Mouse (Mus musculus) olfactory bulb, adult 2 months (tissue): ENCODE results near the gene Lrch2. TPM values are rescaled to one million over a fixed set of nuclear protein-coding genes. Genes with fewer than 3 reads are reported as not detected.

Source experiments
- H3K27ac ChIP-seq: fragments of 200-500 bp; 2 replicates; pipeline ENCODE4 v1.5.1; 2012; ENCODE audit warnings: low read depth, low read length; ENCODE audit not compliant: insufficient read depth
- H3K4me1 ChIP-seq: fragments of 200-500 bp; 2 replicates; pipeline ENCODE4 v1.6.1; 2012; ENCODE audit warnings: low read length; ENCODE audit not compliant: control insufficient read depth, insufficient read depth
- H3K4me3 ChIP-seq: fragments of 200-500 bp; 2 replicates; pipeline ENCODE4 v1.5.1; 2012; ENCODE audit warnings: mild to moderate bottlenecking, low read depth, low read length, moderate library complexity; ENCODE audit not compliant: insufficient read depth
- CTCF ChIP-seq: fragments of 200-500 bp; IDR thresholded peaks from 2 replicates; pipeline ENCODE4 v1.5.1; 2012; ENCODE audit warnings: low read depth, mild to moderate bottlenecking, low read length, moderate library complexity; ENCODE audit not compliant: insufficient read depth
- POLR2A ChIP-seq: fragments of 200-500 bp; IDR thresholded peaks from 2 replicates; pipeline ENCODE4 v1.6.1; 2012; ENCODE audit warnings: mild to moderate bottlenecking, low read depth, low read length, moderate library complexity; ENCODE audit not compliant: insufficient read depth
- WGBS: fragments of 180-500 bp; shearing (Covaris S2); methylation state at CpG from one replicate; pipeline ENCODE4 v1.1.7; 2018; 5-methylcytosine and 5-hydroxymethylcytosine counted together
- polyA plus RNA-seq: library from polyadenylated mRNA; stranded (reverse); fragments of >200 nt; gene quantifications from 2 replicates; pipeline ENCODE4 v1.2.4, GENCODE M21; 2012; ENCODE audit warnings: low replicate concordance; ENCODE audit not compliant: missing spikeins, insufficient read depth, insufficient read length

Gene Lrch2
- polyA plus RNA-seq, 1 experiment, result not detected

DNA sequence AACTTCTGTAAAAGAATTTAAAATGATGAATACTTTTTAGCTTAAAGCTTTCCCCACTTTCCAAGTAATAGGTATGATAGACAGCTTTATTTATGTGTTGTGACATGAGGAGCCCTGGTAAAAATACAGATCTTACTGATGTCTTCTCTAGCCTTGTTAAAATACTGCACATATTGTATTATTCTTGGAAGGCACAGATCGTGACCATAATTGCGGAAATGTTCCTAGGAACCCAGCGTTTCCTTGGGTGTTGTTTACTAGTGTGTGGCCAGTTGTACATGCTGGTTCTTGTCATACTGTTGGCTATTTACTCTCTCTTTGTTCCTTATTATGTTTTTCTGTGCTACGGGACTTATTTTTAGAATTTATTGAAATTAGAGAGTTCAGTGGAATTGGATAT lies 110.5 kb downstream of the Lrch2 start:
- no peak overlapping the region for H3K27ac ChIP-seq
- no peak overlapping the region for H3K4me3 ChIP-seq
- H3K4me1 ChIP-seq, result no peaks in the 10 kb centered on the region
- WGBS, result 80% methylated on average over 4 of the region's 4 CpGs
- no peak for TF ChIP-seq CTCF

DNA sequence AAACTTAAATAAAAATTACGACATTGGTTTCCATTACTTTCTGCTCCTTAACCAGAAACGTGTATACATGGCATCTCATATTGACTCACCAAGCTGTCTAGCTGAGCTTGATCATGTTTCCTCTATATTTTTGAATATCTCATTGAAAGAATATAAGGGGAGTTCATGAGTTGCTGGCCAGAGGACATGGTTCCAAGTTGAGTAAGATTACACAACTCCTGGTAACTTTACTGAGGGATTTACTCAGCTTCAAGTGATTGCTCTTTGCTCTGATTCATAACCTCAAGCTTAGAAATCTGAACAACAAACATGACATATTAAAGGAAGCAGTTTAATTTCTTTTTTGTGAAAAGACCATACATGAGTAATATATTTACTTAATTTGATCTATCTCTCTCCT lies 118.5 kb downstream of the Lrch2 start:
- H3K4me3 ChIP-seq, result no peak overlapping the region
- TF ChIP-seq CTCF (no peak), POLR2A (no peak)
- no peaks in the 10 kb centered on the region for H3K4me1 ChIP-seq
- 77% methylated on average over 2 of the region's 2 CpGs for WGBS
- H3K27ac ChIP-seq, result no peak overlapping the region

- 50% methylated on average over 1 of the region's 1 CpGs for WGBS
- Histone ChIP-seq H3K4me1 (no peaks in the 10 kb centered on the region), H3K27ac (no peak overlapping the region), H3K4me3 (no peak overlapping the region)
- TF ChIP-seq POLR2A (no peak), CTCF (no peak)
Measured at GRCm38 (mm10) chrX:147429753-147430152, 124.1 kb downstream of the Lrch2 start.

- Histone ChIP-seq H3K4me3 (no peak within 1 kb of the TSS), H3K27ac (no peak within 1 kb of the TSS), H3K4me1 (no peaks in the 10 kb centered on the region)
- 62% methylated on average over 1 of the region's 1 CpGs for WGBS
- TF ChIP-seq POLR2A (no peak), CTCF (no peak)
Measured at GRCm38 (mm10) chrX:147429129-147429528, 124.8 kb downstream of the Lrch2 start, which contains the start of gene Il13ra2. Gene Il13ra2 (minus strand): TSS chrX:147429192.

Other genes starting within 250 kb of the Lrch2 start
- not detected in 2 replicates for gene Il13ra2, start 124.9 kb downstream of the Lrch2 start, polyA plus RNA-seq
- gene Vmn1r239-ps, start 100.4 kb downstream of the Lrch2 start, polyA plus RNA-seq, result not detected in 2 replicates
- not detected in 2 replicates for gene Gm15128, start 211.9 kb upstream of the Lrch2 start, polyA plus RNA-seq